Mouse (Mus musculus) small intestine, adult 2 months (tissue): ENCODE results near the gene Zfp850.

Experiments
- CTCF ChIP-seq: fragments of 200-500 bp; IDR thresholded peaks from 2 replicates; pipeline ENCODE4 v1.5.1; 2012; ENCODE audit warnings: low read depth, mild to moderate bottlenecking, control low read depth, inconsistent platforms, low read length, moderate library complexity, mixed read lengths; ENCODE audit not compliant: insufficient replicate concordance, insufficient read length; ENCODE audit errors: extremely low read depth
- POLR2A ChIP-seq: fragments of 200-500 bp; IDR thresholded peaks from 2 replicates; pipeline ENCODE4 v1.6.1; 2012; ENCODE audit warnings: low read depth, mild to moderate bottlenecking, control low read depth, inconsistent platforms, low read length, moderate library complexity

DNA sequence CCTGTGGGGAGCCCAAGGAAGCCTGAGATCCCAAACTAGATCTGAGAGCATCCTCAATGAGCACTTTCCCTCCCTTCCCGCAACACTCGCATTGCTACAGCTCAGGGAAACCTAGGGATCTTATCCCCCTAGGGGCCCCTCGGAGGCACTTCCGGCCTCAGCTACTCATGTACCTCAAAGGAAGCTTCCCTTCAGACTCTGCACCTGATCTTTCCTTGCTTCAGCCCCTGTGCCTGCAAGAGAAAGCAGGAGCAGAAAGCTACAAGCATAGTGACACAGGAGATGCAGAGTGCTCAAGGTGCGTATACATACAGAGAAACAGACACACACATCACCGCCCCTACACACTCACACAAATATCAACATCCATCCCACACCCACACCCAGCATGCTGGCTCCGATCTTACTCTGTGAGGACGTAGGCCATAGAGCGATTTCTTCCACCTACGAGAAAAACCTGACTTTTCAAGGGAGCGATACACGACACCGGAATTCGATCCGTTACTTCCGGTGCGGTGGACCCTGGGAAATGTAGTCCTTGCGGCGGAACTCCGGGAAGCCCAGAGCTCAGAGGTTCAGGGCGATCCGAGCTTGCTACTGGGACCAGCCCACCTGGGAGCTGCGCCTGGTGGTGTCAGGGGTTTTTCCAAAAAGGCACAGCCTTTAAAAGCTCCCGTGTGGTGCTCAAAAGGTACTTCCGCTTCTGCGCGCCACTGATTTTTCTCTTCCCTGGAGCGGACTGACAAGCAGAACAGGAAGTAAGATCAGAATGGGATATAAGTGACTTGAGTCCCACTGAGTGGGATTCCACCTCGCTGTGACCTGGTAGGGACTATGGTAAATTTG is 35.0 kb downstream of the Zfp850 start, which contains the start of gene Zfp780b:
- TF ChIP-seq CTCF = peak; percentile 9; the same call in 1 of the 2 replicates
- peak; percentile 46; the same call in 1 of the 2 replicates for TF ChIP-seq POLR2A
